Mouse (Mus musculus): ENCODE results near the gene Vmn2r53.
"Not testable (repeated sequence)": the region's sequence is repeated elsewhere in the genome, so short reads cannot be mapped to it uniquely, and the experiment has no call there.

Gene Vmn2r53

GRCm38 (mm10) chr7:12608688-12609087, at the start of gene Vmn2r53:
Gene Vmn2r53 (minus strand): TSS chr7:12608788.
- DNase-seq (ENCODE audit: low read depth, low spot score): no peak

- not testable (repeated sequence) for DNase-seq (ENCODE audit: low read depth, low spot score)
Measured at GRCm38 (mm10) chr7:12640219-12640618, 31.6 kb upstream of the Vmn2r53 start, which contains the start of gene Vmn2r54. Gene Vmn2r54 (minus strand): TSS chr7:12640319.
